Mouse (Mus musculus) left cerebral cortex, postnatal 36 days (tissue): Measurements from ENCODE around the gene Ssc4d. TPM values are rescaled to one million over a fixed set of nuclear protein-coding genes. Genes with fewer than 3 reads are reported as not detected.
A peak's percentile ranks its signal among the peaks of the same experiment; 100 is the strongest.

Source experiments
- DNase-seq, 2 experiments: peaks; one replicate each; pipeline ENCODE4 v3.0.0; 2021 to 2022; ENCODE audit warnings: low spot score in 2 of 2, mixed read lengths in 1 of 2
- intact Hi-C: fragments of 180-260 bp; cut with DNase I; formaldehyde crosslinking; loops from one replicate; pipeline ENCODE4 v1.15.1; 2025
- total RNA-seq, 2 experiments: library from RNA; stranded (reverse); gene quantifications; 2 replicates each; pipeline ENCODE4 v1.2.3; 2021

Gene Ssc4d
- total RNA-seq, 2 experiments from 2014 or later = 1.4 TPM

DNA sequence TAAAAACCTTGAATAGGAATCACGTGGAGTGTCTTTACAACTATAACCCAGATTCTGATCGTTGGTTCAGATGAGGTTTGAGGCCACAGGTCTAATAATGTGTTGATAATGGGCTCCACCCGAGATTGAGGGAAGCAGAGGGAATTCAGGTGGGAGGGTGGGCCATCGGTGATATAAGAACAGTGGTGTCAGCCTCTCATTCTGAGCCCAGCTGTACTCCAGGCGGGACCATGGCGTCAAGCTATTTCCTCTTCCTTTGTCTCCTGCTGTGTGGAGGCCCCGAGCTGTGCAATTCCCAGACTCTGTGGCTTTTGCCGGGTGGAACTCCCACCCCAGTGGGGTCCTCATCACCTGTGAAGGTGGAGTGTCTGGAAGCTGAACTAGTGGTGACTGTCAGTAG lies 5.6 kb upstream of the Ssc4d start, which contains the start of gene Zp3:
Gene Zp3 (plus strand): TSS at position 196 of the 400 bp plus-strand sequence.
- intact Hi-C loops = loop anchor here (5.0 kb wide), 1 partner anchor 82 kb away; no protein-coding TSS in a partner anchor
- DNase-seq = no peak

DNA sequence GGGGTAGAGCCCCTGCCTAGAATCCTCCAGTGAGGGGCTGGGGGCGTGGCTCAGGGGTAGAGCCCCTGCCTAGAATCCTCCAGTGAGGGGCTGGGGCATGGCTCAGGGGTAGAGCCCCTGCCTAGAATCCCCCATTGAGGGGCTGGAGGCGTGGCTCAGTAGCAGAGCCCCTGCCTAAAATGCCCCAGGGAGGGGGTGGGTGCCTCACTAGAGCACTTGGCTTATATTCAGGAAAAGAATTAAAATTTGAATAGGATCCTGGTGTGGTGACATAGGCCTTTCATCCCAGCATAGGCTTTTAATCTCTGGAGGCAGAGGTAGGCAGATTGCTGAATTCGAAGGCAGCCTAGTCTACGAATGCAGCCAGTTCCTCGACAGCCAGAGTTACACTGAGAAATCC lies 5.0 kb upstream of the Ssc4d start:
- DNase-seq = no peak
- intact Hi-C loops = no loop called here

DNA sequence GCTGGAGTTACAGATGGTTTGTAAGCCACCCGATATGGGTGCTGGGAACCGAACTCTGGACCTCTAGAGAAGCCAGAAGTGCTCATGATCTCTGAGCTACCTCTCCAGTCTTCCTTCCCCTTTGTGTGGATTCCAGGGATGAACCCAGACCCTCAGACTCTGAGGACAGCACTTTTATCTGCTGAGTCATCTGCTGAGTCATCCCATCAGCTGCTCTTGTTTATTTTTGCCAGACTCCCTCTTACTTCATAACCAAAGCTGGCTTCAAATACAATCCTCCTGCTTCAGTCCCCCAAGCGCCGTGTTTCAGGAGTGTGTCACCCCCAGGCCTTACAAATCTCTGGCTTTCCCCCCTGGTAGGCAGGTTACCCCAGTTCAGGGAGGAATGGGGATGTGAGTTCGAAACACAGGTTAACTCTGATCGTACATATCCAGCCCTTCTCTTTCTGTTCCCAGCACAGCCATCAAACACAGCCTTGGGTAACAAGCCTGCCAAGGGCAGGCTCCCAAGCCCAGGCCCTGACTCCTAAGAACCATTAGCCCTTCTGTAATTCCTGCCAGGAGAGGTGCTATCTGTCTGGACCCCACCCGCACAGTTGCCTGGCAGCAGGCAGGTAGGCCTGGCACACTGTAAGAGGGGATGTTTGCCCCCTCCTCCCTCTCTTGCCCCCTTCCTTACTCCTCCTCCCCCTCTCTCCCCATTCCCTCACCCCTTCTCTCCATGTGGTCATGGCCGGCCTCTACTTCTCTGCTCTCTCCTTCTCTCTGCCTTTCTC lies 1.8 kb upstream of the Ssc4d start:
- DNase-seq = no peak
- intact Hi-C loops = no loop called here

DNA sequence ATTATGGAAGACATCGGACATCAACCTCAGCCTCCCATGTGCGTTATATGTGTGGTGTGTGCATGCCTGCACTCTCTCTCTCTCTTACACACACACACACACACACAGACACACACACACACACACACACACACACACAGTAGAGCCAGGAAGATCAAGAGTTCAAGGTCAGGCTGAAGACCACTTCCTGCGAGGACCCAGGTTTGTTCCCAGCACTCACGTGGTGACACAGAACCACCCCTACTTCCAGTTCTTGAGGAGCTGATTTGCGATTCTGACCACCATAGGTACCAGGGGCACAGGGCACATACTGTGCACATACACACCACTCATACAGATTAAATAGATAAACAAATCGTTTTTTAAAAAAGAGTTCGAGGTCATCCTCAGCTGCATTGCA lies 2.5 kb downstream of the Ssc4d start:
- intact Hi-C loops = no loop called here
- DNase-seq = no peak

DNA sequence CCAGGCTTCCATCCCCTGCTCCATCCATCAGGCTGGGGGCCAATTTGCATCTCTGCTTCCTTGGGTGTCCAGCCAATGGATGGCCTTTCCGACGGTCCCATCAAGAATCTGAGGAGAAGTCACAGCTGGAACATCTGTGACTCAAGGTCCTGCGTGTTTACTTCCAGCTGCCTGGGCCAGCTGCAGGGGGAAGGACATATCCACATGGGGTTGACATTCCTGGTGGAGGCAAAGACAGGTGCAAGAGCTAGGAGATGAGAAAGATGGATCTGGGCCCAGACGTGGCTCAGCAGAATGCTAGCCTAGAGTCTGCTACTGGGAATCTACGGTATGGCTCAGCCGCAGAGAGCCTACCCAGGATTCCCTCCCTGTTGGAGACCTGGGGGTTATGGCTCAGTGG lies 4.1 kb downstream of the Ssc4d start:
- DNase-seq = no peak
- intact Hi-C loops = no loop called here

DNA sequence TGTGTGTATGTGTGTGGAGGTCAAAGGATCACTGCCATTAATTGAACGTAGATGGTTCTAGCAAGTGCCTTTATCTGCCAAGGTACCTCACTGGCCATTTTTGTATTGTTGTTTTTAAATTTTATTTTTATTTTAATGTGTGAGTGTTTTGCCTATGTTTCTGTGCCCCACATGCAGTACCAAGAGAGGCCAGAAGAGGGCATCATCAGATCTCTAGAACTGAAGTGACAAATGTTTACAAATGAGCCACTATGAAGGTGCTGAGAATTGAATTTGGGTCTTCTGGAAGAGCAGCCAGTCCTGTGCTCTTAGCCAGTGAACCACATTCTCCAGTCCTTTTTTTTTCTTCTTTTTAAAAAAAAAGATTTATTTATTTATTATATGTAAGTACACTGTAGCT lies 5.5 kb downstream of the Ssc4d start:
- DNase-seq = no peak

DNA sequence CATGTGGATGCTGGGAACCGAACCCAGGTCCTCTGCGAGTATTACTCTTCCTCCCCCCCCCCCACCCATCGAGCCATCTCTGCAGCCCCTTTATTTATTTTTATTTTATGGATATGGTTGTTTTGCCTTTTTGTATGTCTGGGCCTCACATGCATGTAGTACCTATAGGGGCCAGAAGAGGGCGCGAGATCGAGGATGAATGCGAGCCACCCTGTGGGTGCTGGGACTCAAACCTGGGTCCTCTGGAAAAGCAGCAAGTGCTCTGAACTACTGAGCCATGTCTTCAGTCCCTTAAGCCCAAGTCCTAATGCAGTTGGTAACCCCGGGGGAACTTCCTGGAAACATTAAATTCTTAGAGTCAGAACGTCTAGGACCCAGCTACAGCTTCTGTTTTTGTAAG lies 7.5 kb downstream of the Ssc4d start:
- intact Hi-C loops = no loop called here
- DNase-seq = no peak

More for the DNA sequence above, 5.5 kb downstream of the Ssc4d start:
- intact Hi-C loops = no loop called here

DNA sequence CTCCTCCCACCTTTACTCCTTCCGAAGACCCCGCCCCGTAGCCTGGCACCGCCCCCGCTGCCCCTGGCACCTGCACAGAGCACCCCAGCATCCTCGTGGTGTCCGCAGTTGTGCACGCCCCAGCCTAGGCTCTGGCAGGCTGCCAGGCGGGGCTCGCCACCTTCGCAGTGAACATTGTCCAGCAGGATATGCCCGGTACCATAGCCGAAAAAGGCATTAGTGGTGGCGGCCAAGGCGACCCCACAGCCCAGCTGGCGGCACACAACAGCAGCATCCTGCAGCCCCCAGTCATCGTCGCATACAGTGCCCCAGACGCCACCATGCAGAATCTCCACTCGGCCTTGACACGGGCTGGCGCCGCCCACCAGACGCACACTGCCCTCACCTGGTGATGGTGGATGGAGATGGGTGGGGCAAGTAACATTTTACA lies 8.8 kb downstream of the Ssc4d start:
- DNase-seq = no peak
- intact Hi-C loops = no loop called here

DNA sequence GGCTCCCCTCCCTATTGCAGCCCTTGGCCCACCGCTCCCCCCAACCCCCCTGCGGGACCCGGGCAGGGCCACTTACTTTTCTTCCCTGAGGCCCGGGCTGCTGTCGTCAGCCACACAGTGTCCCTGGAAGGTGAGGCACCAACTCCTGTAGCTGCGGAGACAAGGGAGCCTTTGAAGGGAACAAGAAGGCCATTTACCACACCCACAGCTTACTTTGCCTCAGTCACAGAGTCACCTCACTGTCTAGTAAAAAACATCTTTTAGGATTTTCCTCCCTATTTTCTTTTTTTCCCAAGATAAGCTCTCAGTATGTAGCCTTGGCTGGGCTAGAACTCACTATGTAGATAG lies 11.1 kb downstream of the Ssc4d start:
- no peak for DNase-seq
- intact Hi-C loops = loop anchor here (2.0 kb wide), 1 partner anchor 58 kb away; no protein-coding TSS in a partner anchor

DNA sequence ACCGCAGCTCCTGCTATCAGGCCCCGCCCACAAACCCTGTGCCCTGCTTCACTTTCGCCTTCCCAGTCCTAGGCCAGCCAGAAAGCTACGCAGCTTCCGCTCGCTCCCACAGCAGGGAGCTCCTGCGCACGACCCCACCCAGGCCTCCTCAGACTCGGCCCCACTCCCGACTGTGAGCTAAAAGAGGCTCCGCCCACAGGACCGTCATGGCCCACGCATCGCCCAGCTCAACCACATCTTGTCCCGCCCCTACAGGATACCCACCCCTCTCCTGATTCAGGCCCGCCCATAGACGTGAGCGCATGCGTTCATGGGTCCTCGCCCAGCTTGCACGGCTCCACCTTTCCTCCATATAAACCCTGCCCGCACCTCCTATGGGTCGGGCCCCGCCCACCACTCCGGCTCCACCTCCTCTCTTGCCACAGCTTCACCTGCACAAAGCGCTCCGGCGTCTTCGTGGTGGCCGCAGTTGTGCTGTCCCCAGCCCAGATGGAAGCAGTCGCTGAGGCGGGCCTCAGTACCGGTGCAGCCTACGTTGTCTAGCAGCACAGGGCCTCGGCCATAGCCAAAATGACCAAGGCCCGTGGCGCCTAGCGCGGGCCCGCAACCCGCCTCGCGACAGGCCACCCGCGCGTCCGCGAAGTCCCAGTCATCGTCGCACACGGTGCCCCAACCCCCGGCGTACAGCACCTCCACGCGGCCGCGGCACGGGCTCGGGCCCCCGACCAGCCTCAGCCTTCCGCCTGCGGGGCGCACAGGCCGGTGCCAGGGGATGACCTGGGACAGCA lies 11.6 kb downstream of the Ssc4d start:
- intact Hi-C loops = loop anchor here (1.0 to 2.0 kb wide), 2 partner anchors 27 to 58 kb away; no protein-coding TSS in a partner anchor
- peak; percentile 96 to 98 for DNase-seq

DNA sequence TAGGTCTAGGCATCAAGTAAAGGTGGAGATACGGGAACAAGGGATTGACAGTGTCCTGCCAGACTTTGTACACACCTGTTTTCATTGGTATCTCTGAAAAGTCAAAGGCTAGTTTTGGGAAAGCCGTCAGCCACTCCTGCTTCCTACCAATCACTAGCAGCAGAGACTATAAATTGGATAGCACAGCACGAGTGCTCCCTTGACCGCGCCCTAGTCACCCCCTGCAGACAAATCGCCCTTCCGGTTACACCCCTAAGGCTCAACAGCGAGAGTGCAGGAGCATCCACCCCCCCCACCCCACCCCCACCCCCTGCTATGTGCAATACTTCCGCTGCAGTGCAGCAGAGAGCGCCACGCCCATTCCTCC lies 12.2 kb downstream of the Ssc4d start:
- intact Hi-C loops = loop anchor here (1.0 to 2.0 kb wide), 2 partner anchors 27 to 57 kb away; no protein-coding TSS in a partner anchor
- no peak for DNase-seq

DNA sequence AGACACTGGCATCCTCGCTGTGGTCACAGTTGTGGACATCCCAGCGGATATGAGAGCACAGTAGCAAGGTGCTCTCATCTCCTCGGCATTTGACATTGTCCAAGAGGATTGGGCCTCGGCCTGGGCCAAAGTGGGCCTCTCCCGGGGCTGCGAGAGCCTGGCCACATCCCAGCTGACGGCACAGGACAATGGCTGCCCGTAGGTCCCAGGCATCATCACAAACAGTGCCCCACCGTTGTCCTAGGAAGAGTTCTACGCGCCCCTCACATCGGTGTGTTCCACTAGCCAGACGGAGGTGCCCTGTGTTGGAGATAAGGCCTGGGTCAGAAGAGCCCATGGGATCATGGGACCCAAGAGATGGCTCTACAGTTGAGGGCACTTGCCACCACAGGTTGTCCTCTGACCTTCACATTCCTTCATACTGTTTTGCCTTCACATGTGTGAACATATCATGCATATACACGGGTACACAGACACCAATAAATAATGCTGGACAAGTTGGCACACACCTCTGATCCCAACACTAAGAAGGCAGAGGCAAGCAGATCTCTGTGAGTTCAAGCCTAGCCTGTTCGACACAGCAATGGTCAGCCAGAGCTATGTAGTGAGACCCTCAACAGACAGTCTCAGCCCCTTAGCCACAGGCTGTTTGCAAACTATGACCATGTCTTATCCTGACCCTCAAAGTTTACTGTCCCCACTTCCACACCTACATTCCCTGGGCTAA lies 13.3 kb downstream of the Ssc4d start:
- intact Hi-C loops = no loop called here
- no peak for DNase-seq

DNA sequence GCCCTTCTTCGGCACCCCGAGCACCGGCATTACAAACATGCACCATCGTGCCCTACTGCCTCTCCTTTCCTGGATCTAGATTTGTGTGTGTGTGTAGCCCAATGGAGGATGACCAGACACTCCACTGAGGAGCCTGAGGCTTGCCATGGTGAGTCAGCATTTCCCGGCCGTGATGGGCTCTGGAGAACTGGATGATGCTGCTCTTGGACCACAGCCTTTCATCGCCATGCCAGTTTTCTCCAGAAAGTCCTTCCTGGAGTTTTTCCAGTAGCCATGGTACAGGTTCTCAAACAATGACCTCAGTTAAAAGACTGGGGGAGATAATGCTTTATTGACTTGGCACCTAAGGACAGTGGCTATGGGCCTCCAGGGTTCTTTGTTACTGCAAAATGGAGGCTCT lies 14.4 kb downstream of the Ssc4d start:
- intact Hi-C loops = no loop called here
- DNase-seq = no peak

DNA sequence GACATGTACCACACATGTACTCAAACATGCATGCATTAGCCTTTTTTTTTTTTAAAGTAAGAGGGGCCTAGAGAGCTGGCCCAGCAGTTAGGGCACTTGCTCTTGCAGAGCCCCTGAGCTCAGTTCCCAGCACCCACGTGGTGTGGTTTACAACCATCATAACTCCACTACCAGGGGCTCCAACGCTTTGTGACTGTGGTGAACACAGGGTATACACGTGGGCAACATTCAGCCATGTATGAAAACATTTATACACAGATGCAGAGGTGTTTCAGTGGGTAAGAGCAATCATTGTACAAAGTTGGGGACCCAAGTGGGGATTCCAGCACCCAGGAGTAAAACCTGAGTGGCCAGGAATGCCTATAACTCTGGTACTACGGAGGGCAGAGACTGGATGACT lies 16.0 kb downstream of the Ssc4d start:
- DNase-seq = no peak
- intact Hi-C loops = no loop called here

DNA sequence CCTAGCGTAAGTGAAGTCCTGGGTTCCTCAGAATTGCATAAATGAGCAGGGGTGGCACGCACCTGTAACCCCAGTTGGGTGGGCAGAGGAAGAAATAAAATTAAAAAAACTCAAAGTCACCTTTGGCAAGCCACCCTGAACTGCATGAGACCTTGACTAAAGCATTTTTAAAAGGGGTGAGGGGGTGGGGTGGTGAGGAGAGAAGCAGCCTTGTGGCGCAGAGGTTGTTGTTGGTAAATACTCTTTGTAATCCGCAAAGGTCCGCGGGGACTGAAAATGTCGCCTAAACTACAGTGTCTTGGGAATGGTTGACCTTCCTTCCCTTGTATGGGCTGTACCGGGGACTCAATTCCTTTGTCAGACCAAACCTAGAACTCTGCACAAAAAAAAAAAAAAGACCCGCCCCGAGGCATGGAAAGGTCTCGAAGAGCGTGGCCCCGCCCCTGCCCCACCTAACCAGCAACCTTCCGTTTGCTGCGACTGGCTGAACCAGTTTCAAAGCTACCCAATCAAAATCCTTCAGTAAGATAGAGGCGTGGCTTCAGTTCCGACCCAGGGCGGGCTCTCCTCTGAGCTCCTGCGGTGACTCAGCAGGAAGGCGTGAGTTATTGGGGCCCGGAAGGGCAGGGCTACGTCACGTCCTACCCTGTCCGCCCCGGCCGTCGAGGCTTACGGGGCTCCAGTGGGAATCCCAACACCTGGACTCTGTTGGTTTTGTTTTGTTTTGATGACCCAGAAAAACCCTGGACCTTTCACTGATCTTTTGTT lies 16.9 kb downstream of the Ssc4d start:
- intact Hi-C loops = loop anchor here (1.0 kb wide), 1 partner anchor 22 kb away; no protein-coding TSS in a partner anchor

DNA sequence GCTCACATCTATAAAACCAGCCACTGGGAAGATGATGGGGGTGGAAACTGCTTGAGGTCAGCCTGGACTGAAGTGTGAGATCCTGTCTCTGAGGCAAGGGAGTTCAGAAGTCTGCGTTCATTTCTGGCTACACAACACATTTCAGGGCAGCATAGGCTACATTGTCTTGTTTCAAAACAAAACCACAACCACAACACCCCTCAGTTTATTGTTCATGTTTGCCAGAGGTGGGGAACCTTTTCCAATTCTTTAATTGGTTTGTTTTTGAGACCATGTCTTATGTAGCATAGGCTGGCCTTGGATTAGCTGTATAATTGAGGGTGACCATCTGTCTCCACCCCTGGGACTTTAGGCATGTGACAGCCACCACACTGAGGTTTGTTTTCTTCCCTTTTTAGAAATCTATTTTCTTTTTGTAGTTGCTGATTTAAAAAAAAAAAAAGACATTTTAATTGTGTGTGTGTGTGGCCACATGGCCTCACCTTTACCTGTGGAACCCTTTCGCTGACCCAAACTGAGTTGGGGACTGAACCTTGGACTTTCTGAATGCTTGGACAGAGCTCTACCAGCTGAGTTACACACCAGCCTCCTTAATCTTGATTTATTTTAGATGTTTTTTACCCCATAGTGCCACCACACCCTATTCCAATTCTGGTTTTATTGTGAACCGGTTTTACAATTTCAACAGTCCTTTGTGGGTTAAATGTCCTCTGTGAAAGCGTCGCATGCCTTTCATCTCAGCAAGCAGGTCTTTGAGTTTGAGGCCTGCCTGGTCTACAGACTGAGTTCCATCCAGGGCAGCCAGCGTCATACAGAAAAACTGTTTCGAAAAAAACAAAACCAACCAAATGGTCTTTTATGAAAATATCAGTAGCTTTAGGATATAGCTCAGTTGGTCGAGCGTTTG lies 17.8 kb downstream of the Ssc4d start:
- no peak for DNase-seq
- intact Hi-C loops = loop anchor here (1.0 kb wide), 1 partner anchor 21 kb away; no protein-coding TSS in a partner anchor

More for the DNA sequence above, 16.9 kb downstream of the Ssc4d start:
- peak; percentile 89 to 91 for DNase-seq

DNA sequence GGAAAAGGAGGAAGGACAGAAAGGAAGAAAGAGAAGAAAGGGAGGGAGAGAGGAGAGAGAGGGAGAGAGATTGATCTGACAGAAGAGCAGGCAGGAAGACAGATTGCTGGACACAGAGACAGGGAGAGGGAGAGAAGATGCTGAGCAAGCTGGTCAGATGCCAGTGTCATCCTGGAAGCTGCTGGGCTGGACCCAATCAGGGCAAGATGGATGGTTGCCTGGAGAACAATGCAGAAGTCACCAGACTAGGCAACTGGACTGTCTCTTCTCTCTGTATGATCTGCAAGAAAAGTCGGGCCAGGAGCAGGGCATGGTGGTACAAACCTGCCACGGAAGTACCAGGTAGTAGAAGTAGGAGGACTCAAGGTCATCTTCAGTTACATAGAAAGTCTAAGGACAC lies 21.5 kb downstream of the Ssc4d start:
- intact Hi-C loops = no loop called here
- DNase-seq = no peak

DNA sequence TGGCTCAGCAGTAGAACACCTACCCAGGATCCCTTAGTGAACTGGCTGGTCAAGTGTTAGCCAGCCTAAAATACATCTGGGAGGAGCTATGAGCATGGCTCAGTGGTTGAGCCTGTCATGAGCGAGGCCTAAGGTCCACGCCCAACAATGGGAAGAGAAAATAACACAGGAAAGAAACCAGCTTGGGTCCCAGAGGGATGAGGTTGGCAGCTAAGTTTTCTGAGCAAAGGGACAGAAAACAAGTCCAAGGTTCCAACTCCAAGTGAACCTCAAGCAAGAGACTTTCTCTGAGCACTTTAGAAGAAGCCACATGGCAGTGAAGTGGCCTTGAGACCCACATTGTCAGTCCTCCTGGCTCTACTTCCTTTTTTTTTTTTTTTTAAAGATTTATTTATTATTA lies 22.7 kb downstream of the Ssc4d start:
- intact Hi-C loops = no loop called here
- DNase-seq = no peak
